Mouse (Mus musculus): Measurements from ENCODE around the gene Exosc5.

DNA sequence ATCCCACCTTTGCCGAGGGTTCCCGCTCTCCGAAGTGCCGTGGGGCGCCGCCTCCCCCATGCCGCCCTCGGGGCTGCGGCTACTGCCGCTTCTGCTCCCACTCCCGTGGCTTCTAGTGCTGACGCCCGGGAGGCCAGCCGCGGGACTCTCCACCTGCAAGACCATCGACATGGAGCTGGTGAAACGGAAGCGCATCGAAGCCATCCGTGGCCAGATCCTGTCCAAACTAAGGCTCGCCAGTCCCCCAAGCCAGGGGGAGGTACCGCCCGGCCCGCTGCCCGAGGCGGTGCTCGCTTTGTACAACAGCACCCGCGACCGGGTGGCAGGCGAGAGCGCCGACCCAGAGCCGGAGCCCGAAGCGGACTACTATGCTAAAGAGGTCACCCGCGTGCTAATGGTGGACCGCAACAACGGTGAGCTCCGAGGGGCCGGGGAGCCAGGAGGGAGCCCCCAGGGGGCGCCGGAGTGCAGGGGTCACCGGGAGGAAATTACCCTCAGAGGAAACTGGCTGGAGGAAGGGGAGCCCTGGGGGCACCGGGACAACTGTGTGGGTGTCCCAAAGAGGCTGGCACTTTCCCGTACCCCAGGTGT lies 28.9 kb downstream of the Exosc5 start:
- TF ChIP-seq CTCF (IDR thresholded peaks at IDR 0.05; ENCODE audit: low read depth, low read length), result peak; percentile 24
- TF ChIP-seq POLR2A (IDR thresholded peaks at IDR 0.05; ENCODE audit: insufficient read depth, low read length), result no peak
- no peak for TF ChIP-seq EP300 (IDR thresholded peaks at IDR 0.05; ENCODE audit: insufficient read depth, low read depth, low read length)

Measured in ES-Bruce4 (cell line).